Mouse (Mus musculus) ES-CJ7 (cell line): ENCODE results near the gene Plcb2.

Source experiments
- DNase-seq: peaks from one replicate; pipeline ENCODE4 v3.0.0; 2011; ENCODE audit warnings: low read depth, low spot score

Plcb2 gene

GRCm38 (mm10) chr2:118659493-118659892 lies 68.7 kb downstream of the Plcb2 start:
- DNase-seq: no peak

GRCm38 (mm10) chr2:118659077-118659476 lies 69.2 kb downstream of the Plcb2 start:
- DNase-seq: peak; percentile 73

GRCm38 (mm10) chr2:118658457-118658856 lies 69.8 kb downstream of the Plcb2 start:
- peak; percentile 67 for DNase-seq
